Mouse (Mus musculus) limb, embryonic 11.5 days (tissue): Measurements from ENCODE around the gene Ilk. TPM values are rescaled to one million over a fixed set of nuclear protein-coding genes. Genes with fewer than 3 reads are reported as not detected.

Source experiments
- ATAC-seq: fragments of 200-750 bp; cut with Nextera tagmentation; 2 replicates; pipeline ENCODE4 v1.8.0; 2017; ENCODE audit warnings: low read depth; ENCODE audit not compliant: insufficient number of reproducible peaks, low FRiP score, low TSS enrichment
- DNase-seq: peaks from one replicate; pipeline ENCODE4 v3.0.0-alpha.2; 2015; ENCODE audit warnings: low spot score
- H3K27ac ChIP-seq: fragments of 300-500 bp; sonication (generic); replicated peaks from 2 replicates; pipeline ENCODE4 v1.5.1; 2014; ENCODE audit warnings: low read depth, mild to moderate bottlenecking, low read length
- H3K27me3 ChIP-seq: fragments of 300-500 bp; sonication (generic); 2 replicates; pipeline ENCODE4 v1.6.1; 2014; ENCODE audit warnings: mild to moderate bottlenecking, low read length, mixed read lengths; ENCODE audit not compliant: control insufficient read depth, insufficient read depth
- H3K36me3 ChIP-seq: fragments of 300-500 bp; sonication (generic); 2 replicates; pipeline ENCODE4 v1.6.1; 2014; ENCODE audit warnings: mild to moderate bottlenecking, low read length, moderate library complexity, mixed read lengths; ENCODE audit not compliant: control insufficient read depth, insufficient read depth
- H3K4me1 ChIP-seq: fragments of 300-500 bp; sonication (generic); 2 replicates; pipeline ENCODE4 v1.6.1; 2014; ENCODE audit warnings: low read length, mixed read lengths; ENCODE audit not compliant: control insufficient read depth, insufficient read depth
- H3K4me2 ChIP-seq: fragments of 300-500 bp; sonication (generic); 2 replicates; pipeline ENCODE4 v1.6.1; 2014; ENCODE audit warnings: low read depth, mild to moderate bottlenecking, moderate library complexity; ENCODE audit not compliant: severe bottlenecking
- H3K4me3 ChIP-seq: fragments of 300-500 bp; sonication (generic); 2 replicates; pipeline ENCODE4 v1.5.1; 2014; ENCODE audit warnings: low read depth, low read length
- H3K9ac ChIP-seq: fragments of 300-500 bp; sonication (generic); 2 replicates; pipeline ENCODE4 v1.6.1; 2014; ENCODE audit warnings: mild to moderate bottlenecking, low read length
- H3K9me3 ChIP-seq: fragments of 300-500 bp; sonication (generic); 2 replicates; pipeline ENCODE4 v1.6.1; 2016; ENCODE audit warnings: low read length; ENCODE audit not compliant: control insufficient read depth
- WGBS: fragments of 180-500 bp; shearing (Covaris S2); extraction: QIAGEN DNeasy Blood & Tissue Kit; methylation state at CpG from one replicate; pipeline ENCODE4 v1.1.7; 2014; 5-methylcytosine and 5-hydroxymethylcytosine counted together
- polyA plus RNA-seq: library from polyadenylated mRNA; unstranded; fragments of >200 nt; fragmentation: Nextera tagmentation; extraction: Ambion mirVana; gene quantifications from 2 replicates; pipeline ENCODE4 v1.2.1, GENCODE M21; 2014

Ilk gene
- 224 and 237 TPM in 2 replicates for polyA plus RNA-seq

GRCm38 (mm10) chr7:105736264-105736901 lies at the start of gene Ilk:
Gene Ilk (plus strand): TSS chr7:105736592.
- Histone ChIP-seq H3K36me3 (peaks cover 23% of the 10 kb centered on the region), H3K9ac (peak within 1 kb of the TSS; percentile 93), H3K4me2 (peak within 1 kb of the TSS; percentile 47), H3K27me3 (no peaks in the 10 kb centered on the region), H3K27ac (peak within 1 kb of the TSS; percentile 61), H3K9me3 (no peaks in the 10 kb centered on the region), H3K4me3 (peak within 1 kb of the TSS; percentile 54), H3K4me1 (peaks cover 12% of the 10 kb centered on the region)
- peak; percentile 94 for ATAC-seq
- peak; percentile 90 for DNase-seq
- WGBS, result under 1% methylated on average over 58 of the region's 62 CpGs

DNA sequence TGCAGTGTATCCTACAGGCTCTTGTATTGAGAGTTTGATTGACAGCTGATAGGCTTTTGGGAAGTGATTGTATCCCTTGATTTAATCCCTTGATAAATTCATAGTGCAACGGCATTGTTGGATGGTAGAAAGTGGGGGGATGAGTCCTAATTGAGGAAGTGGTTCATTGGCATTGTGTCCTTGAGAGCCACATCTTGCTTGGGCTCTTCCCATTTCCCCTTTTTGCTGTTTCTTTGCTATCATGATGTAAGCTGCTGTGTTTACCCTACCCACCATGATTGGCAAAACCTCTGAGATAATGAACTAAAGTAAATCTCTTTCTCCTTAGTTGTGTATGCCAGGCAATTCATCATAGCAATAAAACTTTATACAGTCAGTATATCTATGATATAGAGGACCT lies 45.5 kb upstream of the Ilk start:
- Histone ChIP-seq H3K4me2 (no peak overlapping the region), H3K36me3 (no peaks in the 10 kb centered on the region), H3K4me3 (no peak overlapping the region), H3K9ac (no peak overlapping the region), H3K4me1 (no peaks in the 10 kb centered on the region), H3K27me3 (no peaks in the 10 kb centered on the region), H3K9me3 (no peaks in the 10 kb centered on the region), H3K27ac (no peak overlapping the region)
- ATAC-seq (no peak), DNase-seq (no peak)
- 86% methylated on average over 1 of the region's 1 CpGs for WGBS

- ATAC-seq, result no peak
- no peaks in the 10 kb centered on the region for H3K4me1 ChIP-seq
- H3K27me3 ChIP-seq, result no peaks in the 10 kb centered on the region
- H3K9ac ChIP-seq, result no peak overlapping the region
- no peak overlapping the region for H3K4me2 ChIP-seq
- no peaks in the 10 kb centered on the region for H3K9me3 ChIP-seq
- H3K4me3 ChIP-seq, result no peak overlapping the region
- no peaks in the 10 kb centered on the region for H3K36me3 ChIP-seq
- no peak for DNase-seq
- H3K27ac ChIP-seq, result no peak overlapping the region
- WGBS, result 84% methylated on average over 16 of the region's 16 CpGs
Measured at GRCm38 (mm10) chr7:105703184-105703583, 33.2 kb upstream of the Ilk start.

- Histone ChIP-seq H3K4me2 (no peak overlapping the region), H3K27ac (no peak overlapping the region), H3K9me3 (no peaks in the 10 kb centered on the region), H3K36me3 (no peaks in the 10 kb centered on the region), H3K4me1 (no peaks in the 10 kb centered on the region), H3K27me3 (no peaks in the 10 kb centered on the region), H3K9ac (no peak overlapping the region), H3K4me3 (no peak overlapping the region)
- ATAC-seq (no peak), DNase-seq (no peak)
- 90% methylated on average over 4 of the region's 4 CpGs for WGBS
Measured at GRCm38 (mm10) chr7:105703816-105704215, 32.6 kb upstream of the Ilk start.

DNA sequence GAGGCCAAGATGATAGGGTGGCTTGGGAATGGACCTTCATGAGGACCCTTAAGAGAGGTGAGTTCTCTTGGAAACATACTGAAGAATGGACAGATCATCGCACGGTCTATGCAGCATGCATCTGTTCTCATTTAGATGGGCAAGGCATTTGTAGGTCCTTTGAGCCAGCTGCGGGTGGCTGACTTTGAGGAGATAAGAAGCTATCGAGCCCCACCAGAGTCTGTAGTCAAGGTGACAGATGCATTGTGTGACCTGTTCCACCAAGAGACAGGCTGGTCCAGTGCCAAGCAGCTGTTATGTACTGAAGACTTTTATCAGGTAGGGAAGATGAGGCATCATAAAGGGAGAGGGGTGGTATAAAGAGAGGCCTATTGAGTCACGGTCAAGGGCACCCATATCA lies 27.7 kb upstream of the Ilk start:
- DNase-seq, result no peak
- no peaks in the 10 kb centered on the region for H3K27me3 ChIP-seq
- no peak overlapping the region for H3K27ac ChIP-seq
- no peaks in the 10 kb centered on the region for H3K9me3 ChIP-seq
- H3K4me2 ChIP-seq, result no peak overlapping the region
- no peak for ATAC-seq
- 88% methylated on average over 5 of the region's 5 CpGs for WGBS
- H3K4me3 ChIP-seq, result no peak overlapping the region
- no peaks in the 10 kb centered on the region for H3K36me3 ChIP-seq
- no peak overlapping the region for H3K9ac ChIP-seq
- no peaks in the 10 kb centered on the region for H3K4me1 ChIP-seq

DNA sequence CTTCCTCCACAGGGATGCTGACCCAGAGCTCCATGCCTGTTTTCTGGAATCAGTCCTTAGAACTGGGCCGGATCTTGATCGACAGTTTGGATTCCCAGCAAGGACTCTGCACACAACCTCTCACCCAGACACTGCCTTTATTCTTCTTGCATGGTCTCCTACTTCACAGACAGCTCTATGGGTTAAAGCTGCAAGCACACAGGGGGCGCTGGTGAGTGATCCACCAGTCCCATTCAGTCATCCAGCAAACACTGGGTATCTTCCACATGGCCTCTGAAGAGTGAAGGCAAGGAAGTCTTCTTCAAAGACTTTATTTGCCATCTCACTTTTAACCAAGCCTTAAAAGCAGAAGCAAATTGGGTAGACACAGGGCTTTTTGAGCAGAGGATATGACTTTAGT lies 21.0 kb upstream of the Ilk start:
- Histone ChIP-seq H3K4me3 (no peak overlapping the region), H3K4me1 (no peaks in the 10 kb centered on the region), H3K36me3 (no peaks in the 10 kb centered on the region), H3K9ac (no peak overlapping the region), H3K27me3 (no peaks in the 10 kb centered on the region), H3K4me2 (no peak overlapping the region), H3K9me3 (no peaks in the 10 kb centered on the region), H3K27ac (no peak overlapping the region)
- DNase-seq (no peak), ATAC-seq (no peak)
- WGBS, result 62% methylated on average over 3 of the region's 3 CpGs

DNA sequence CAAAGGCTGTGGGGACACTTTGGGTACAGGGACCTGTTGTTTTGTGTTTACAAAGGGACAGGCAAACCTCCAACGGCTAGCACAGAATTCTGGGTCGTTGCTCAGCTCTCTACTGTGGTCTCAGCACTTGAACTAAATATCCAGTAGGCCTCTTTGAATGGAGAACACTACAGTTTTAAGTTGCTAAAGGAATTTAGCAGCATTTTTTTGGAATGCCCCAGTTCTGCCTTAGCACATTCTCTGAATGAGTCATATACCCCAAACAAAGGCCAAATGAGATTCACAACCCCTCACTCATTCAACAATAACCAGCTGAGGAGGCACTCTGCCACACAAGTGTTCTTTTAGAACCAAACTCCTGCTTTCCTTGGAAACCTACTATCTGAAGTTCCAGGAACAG lies 14.5 kb upstream of the Ilk start:
- Histone ChIP-seq H3K4me2 (no peak overlapping the region), H3K27me3 (no peaks in the 10 kb centered on the region), H3K4me3 (no peak overlapping the region), H3K4me1 (no peaks in the 10 kb centered on the region), H3K27ac (no peak overlapping the region), H3K9me3 (no peaks in the 10 kb centered on the region), H3K9ac (no peak overlapping the region), H3K36me3 (no peaks in the 10 kb centered on the region)
- DNase-seq (no peak), ATAC-seq (no peak)
- 77% methylated on average over 2 of the region's 2 CpGs for WGBS

DNA sequence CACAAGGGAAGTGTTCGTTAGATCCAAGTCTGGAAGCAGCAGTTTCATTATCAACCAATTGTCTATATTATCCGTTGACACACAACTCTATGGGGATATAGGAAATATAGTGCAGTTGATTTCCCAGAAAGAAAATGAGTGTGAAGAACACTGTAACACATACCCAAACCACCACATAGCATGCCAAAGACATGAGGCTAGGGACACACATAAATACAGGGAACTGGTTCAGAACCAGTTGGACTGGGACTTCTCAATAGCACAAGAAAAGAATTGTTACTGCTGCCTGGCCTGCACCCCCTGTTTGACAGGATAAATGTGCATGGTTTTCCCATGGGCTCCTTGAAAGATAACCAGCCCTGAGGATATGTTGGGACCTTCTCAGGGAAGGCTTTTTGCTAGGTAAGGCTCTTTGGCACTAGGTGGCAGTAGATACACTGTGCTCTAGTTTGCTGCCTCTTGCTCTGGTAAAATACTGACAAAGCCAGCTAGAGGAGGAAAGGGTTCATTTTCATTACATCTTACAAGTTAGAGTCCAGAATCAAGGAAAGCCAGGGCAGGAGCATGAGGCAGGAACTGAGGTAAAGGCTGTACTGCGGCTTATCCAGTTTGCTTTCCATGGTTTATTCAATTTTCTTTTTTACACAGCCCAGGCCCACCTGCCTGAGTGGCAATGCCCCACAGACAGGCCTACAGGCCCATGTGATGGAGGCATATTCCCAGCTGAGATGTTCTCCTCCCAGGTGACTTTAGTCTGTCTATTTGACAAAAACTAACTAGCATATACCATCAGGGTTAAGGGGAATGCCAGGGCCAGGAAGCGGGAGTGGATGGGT lies 10.0 kb upstream of the Ilk start:
- WGBS, result 83% methylated on average over 4 of the region's 4 CpGs
- Histone ChIP-seq H3K27ac (no peak overlapping the region), H3K4me3 (no peak overlapping the region), H3K4me1 (no peaks in the 10 kb centered on the region), H3K4me2 (no peak overlapping the region), H3K9ac (no peak overlapping the region), H3K9me3 (no peaks in the 10 kb centered on the region), H3K27me3 (no peaks in the 10 kb centered on the region), H3K36me3 (no peaks in the 10 kb centered on the region)
- ATAC-seq (peak; percentile 65; the same call in 1 of the 2 replicates), DNase-seq (peak; percentile 39)
